Mouse (Mus musculus): ENCODE measurements around the gene Nlrc5. TPM values are rescaled to one million over a fixed set of nuclear protein-coding genes. Genes with fewer than 3 reads are reported as not detected.

Gene Nlrc5
- total and polyA plus RNA-seq, 3 experiments, result 0.03 TPM; not detected in 2

DNA sequence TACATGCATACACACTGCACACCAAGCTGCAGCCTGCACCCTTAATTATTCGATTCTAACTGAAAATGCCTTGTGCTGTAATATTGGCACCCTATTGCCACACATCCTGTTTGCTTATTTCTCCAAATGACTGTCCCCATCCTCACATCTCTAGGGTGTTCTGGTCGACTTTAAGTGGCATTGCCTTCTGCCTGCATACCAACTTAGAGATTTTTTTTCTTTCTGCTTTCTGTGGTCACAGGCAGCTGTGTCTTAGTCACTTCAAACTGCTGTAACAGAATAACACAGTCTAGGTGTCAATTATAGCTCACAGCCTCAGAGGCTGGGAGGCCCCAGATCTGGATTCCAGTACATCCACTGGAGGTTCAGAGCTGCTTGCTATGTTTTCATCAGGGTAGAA, 24.4 kb downstream of the Nlrc5 start:
- Histone ChIP-seq H3K9ac (ENCODE audit: control insufficient read depth, low read depth, low read length, poor library complexity, severe bottlenecking) (no peak overlapping the region), H3K27ac (ENCODE audit: control insufficient read depth, low read depth, low read length) (no peak overlapping the region), H3K36me3 (ENCODE audit: control insufficient read depth in 1 of 2, insufficient read depth in 2 of 2, low read length in 2 of 2) (no peaks in the 10 kb centered on the region), H3K4me3 (ENCODE audit: control insufficient read depth in 1 of 2, insufficient read depth in 1 of 2, low read depth in 2 of 2, low read length in 2 of 2) (no peak overlapping the region), H3K27me3 (ENCODE audit: control insufficient read depth in 1 of 2, insufficient read depth in 2 of 2, low read length in 2 of 2) (peaks cover 4 to 5% of the 10 kb centered on the region in 2 experiments), H3K4me1 (ENCODE audit: control insufficient read depth in 1 of 2, insufficient read depth in 2 of 2, low read length in 2 of 2) (no peaks in the 10 kb centered on the region), H3K79me2 (ENCODE audit: control insufficient read depth, insufficient read depth, low read length, poor library complexity) (no peaks in the 10 kb centered on the region), H3K9me3 (replicated peaks; ENCODE audit: insufficient read depth, low read length) (no peaks in the 10 kb centered on the region)
- no peak for TF ChIP-seq SIN3A (IDR thresholded peaks at IDR 0.05; ENCODE audit: low read length)
- TF ChIP-seq MEF2A (IDR thresholded peaks at IDR 0.05; ENCODE audit: extremely low read depth, insufficient replicate concordance, low read depth, low read length, poor library complexity, severe bottlenecking), result no peak
- TF ChIP-seq EP300 (IDR thresholded peaks at IDR 0.05; ENCODE audit: low read depth in 1 of 2, low read length in 2 of 2), result no peak
- TF ChIP-seq MAX (IDR thresholded peaks at IDR 0.05; ENCODE audit: low read length), result no peak
- TF ChIP-seq MAZ (IDR thresholded peaks at IDR 0.05; ENCODE audit: low read depth, low read length), result no peak
- TF ChIP-seq TCF12 (IDR thresholded peaks at IDR 0.05; ENCODE audit: low read depth, low read length), result no peak
- TF ChIP-seq USF1 (IDR thresholded peaks at IDR 0.05; ENCODE audit: low read depth, low read length), result no peak
- TF ChIP-seq ZC3H11A (IDR thresholded peaks at IDR 0.05; ENCODE audit: low read depth, low read length), result no peak
- no peak for TF ChIP-seq CTCF (IDR thresholded peaks at IDR 0.05 in 2 of 3, conservative IDR thresholded peaks at IDR 0.05 in 1 of 3; ENCODE audit: control insufficient read depth in 1 of 3, insufficient read depth in 1 of 3, low read depth in 2 of 3, low read length in 3 of 3, poor library complexity in 1 of 3, severe bottlenecking in 1 of 3)
- TF ChIP-seq ZKSCAN1 (IDR thresholded peaks at IDR 0.05; ENCODE audit: low read depth, low read length), result no peak
- no peak for DNase-seq (ENCODE audit: low read depth, low spot score)

- no peak overlapping the region for H3K27ac ChIP-seq (ENCODE audit: control insufficient read depth, low read depth, low read length)
- H3K27me3 ChIP-seq (ENCODE audit: control insufficient read depth in 1 of 2, insufficient read depth in 2 of 2, low read length in 2 of 2), result peaks cover 0 to 1% of the 10 kb centered on the region in 2 experiments; a peak in 3 of 4 replicates
- no peak for DNase-seq (ENCODE audit: low read depth, low spot score)
- H3K9me3 ChIP-seq (replicated peaks; ENCODE audit: insufficient read depth, low read length), result no peaks in the 10 kb centered on the region
- no peaks in the 10 kb centered on the region for H3K36me3 ChIP-seq (ENCODE audit: control insufficient read depth in 1 of 2, insufficient read depth in 2 of 2, low read length in 2 of 2)
- H3K4me3 ChIP-seq (ENCODE audit: control insufficient read depth in 1 of 2, insufficient read depth in 1 of 2, low read depth in 2 of 2, low read length in 2 of 2), result no peak overlapping the region
- no peaks in the 10 kb centered on the region for H3K4me1 ChIP-seq (ENCODE audit: control insufficient read depth in 1 of 2, insufficient read depth in 2 of 2, low read length in 2 of 2)
- TF ChIP-seq MYB (IDR thresholded peaks at IDR 0.05; ENCODE audit: low read depth, low read length) (no peak), E2F4 (IDR thresholded peaks at IDR 0.05; ENCODE audit: borderline replicate concordance, low read depth, low read length) (no peak), NRF1 (IDR thresholded peaks at IDR 0.05; ENCODE audit: insufficient read depth, low read depth, low read length, poor library complexity, severe bottlenecking) (no peak), TAL1 (IDR thresholded peaks at IDR 0.05; ENCODE audit: low read length) (no peak), MXI1 (IDR thresholded peaks at IDR 0.05; ENCODE audit: low read depth, low read length) (no peak), GABPA (IDR thresholded peaks at IDR 0.05; ENCODE audit: low read depth, low read length) (no peak), ELF1 (IDR thresholded peaks at IDR 0.05; ENCODE audit: low read depth, low read length) (no peak), RAD21 (IDR thresholded peaks at IDR 0.05; ENCODE audit: low read depth, low read length) (no peak), MYC (IDR thresholded peaks at IDR 0.05; ENCODE audit: low read depth, low read length) (no peak), TBP (IDR thresholded peaks at IDR 0.05; ENCODE audit: low read depth, low read length) (no peak), HCFC1 (IDR thresholded peaks at IDR 0.05; ENCODE audit: low read depth, low read length) (no peak), ZMIZ1 (IDR thresholded peaks at IDR 0.05; ENCODE audit: low read depth, low read length) (no peak), MAX (IDR thresholded peaks at IDR 0.05; ENCODE audit: low read length) (no peak), ZNF384 (IDR thresholded peaks at IDR 0.05; ENCODE audit: low read depth, low read length) (no peak), GATA1 (IDR thresholded peaks at IDR 0.05; ENCODE audit: low read depth, low read length) (no peak), MAZ (IDR thresholded peaks at IDR 0.05; ENCODE audit: low read depth, low read length) (no peak), CHD2 (IDR thresholded peaks at IDR 0.05; ENCODE audit: low read length) (no peak), RCOR1 (IDR thresholded peaks at IDR 0.05; ENCODE audit: low read depth, low read length) (no peak), JUND (IDR thresholded peaks at IDR 0.05; ENCODE audit: low read depth, low read length) (no peak), POLR2AphosphoS2 (IDR thresholded peaks at IDR 0.05; ENCODE audit: low read length) (no peak)
- H3K9ac ChIP-seq (ENCODE audit: control insufficient read depth, low read depth, low read length, poor library complexity, severe bottlenecking), result no peak overlapping the region
- H3K79me2 ChIP-seq (ENCODE audit: control insufficient read depth, insufficient read depth, low read length, poor library complexity), result no peaks in the 10 kb centered on the region
These were observed 35.5 kb downstream of the Nlrc5 start for GRCm38 (mm10) chr8:94469656-94470055.
